ENCODE assay signal across 15 mouse cellular contexts in the genomic region with DNA sequence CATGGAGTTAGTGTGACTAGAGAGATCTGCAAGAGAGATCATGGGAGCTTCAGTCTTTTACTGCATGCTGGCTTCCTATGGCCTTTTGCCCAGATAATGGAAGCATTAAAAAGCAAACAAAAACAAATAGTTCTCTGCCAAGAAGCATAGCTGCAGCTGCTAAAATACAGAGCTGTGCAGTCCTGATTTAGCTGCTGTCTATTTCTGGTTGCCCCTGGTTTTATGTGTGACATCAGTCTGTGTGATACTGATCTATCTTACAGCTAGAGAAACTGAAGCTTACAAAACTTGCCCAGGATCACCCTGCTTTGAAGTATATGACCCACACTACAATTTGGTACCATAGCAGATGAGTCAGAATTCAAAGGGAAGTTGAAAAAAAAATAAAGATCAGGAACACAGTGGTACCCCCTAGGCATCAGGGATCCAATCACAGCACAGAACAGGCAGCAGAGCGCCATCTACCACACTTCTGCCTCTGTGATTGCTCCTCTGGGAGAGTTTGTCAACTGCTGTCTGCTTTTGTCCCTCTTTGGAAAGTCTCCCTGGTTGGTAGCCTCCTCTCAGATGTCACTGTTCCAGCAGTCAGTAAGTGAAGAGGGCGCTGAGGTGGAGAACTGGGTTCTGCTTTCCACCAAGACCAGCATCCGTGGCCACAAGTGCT. TPM values are rescaled to one million over a fixed set of nuclear protein-coding genes. Genes with fewer than 3 reads are reported as not detected.
DNase-seq lines count a peak whose midpoint lies in the region; ATAC-seq and TF ChIP-seq lines count a peak whose summit lies in the region.
"Had no signal": no experiment of that assay in that cellular context is flagged by ENCODE, and none has a peak within 500 bp of the region (broad histone marks: within the 10 kb centered on the region; RNA-seq: fewer than 3 reads in every experiment).

No protein-coding gene starts in this region.

- H3K9me3 ChIP-seq in lung, embryonic 15.5 days = no peaks in the 10 kb centered on the region
- H3K9me3 ChIP-seq: forebrain, embryonic 13.5 days; G1E; hindbrain, embryonic 15.5 days; limb, embryonic 13.5 days; megakaryocyte, embryonic 14.5 days had no signal

- H3K9ac ChIP-seq in lung, embryonic 15.5 days = no peak overlapping the region
- H3K9ac ChIP-seq: forebrain, embryonic 13.5 days; hindbrain, embryonic 15.5 days; limb, embryonic 13.5 days had no signal

- no peak for TF ChIP-seq CTCF in kidney, adult 2 months (conservative IDR thresholded peaks at IDR 0.05; ENCODE audit: insufficient read depth, insufficient read length, low read depth, low read length)

- 63% methylated on average over 3 of the region's 3 CpGs for WGBS in kidney, adult 2 months
- WGBS in lung, embryonic 15.5 days = 76% methylated on average over 3 of the region's 3 CpGs

- no peak overlapping the region for H3K4me2 ChIP-seq in lung, embryonic 15.5 days
- H3K4me2 ChIP-seq: forebrain, embryonic 13.5 days; heart, embryonic 11.5 days; hindbrain, embryonic 15.5 days; limb, embryonic 13.5 days had no signal

- no peak for TF ChIP-seq POLR2A in kidney, adult 2 months (IDR thresholded peaks at IDR 0.05; ENCODE audit: low read depth, low read length)

- H3K4me3 ChIP-seq in kidney, adult 2 months (ENCODE audit: insufficient read depth, low read depth, low read length) = no peak overlapping the region
- no peak overlapping the region for H3K4me3 ChIP-seq in lung, embryonic 15.5 days
- H3K4me3 ChIP-seq: forebrain, embryonic 13.5 days; hindbrain, embryonic 15.5 days; limb, embryonic 13.5 days; megakaryocyte, embryonic 14.5 days had no signal

- peak; percentile 66; the same call in 1 of the 2 replicates for ATAC-seq in lung, embryonic 15.5 days (ENCODE audit: borderline replicate concordance, extremely low read depth, low FRiP score, low TSS enrichment)
- ATAC-seq: forebrain, embryonic 13.5 days had no signal

- peak; percentile 38 for DNase-seq in kidney, adult 2 months
- DNase-seq in kidney, adult 18-20 months = no peak
- DNase-seq in lung, adult 18-20 months = no peak
- peak; percentile 39 for DNase-seq in brain, adult 2 months (ENCODE audit: low read depth, low spot score)
- peak; percentile 19 for DNase-seq in telencephalon, adult 2 months (ENCODE audit: low read depth, low spot score)
- no peak for DNase-seq in spleen, postnatal 36 days (ENCODE audit: low spot score in 2 of 2)
- DNase-seq: right cerebral cortex, adult 18-20 months; thymus, postnatal 36 days had no signal

- 0 out of 2 replicates have a peak overlapping the region, but pooled peaks have one; percentile 22 for H3K27ac ChIP-seq in kidney, adult 2 months (ENCODE audit: insufficient read depth, low read depth, low read length)
- peak overlapping the region; percentile 62 for H3K27ac ChIP-seq in lung, embryonic 15.5 days
- H3K27ac ChIP-seq: forebrain, embryonic 13.5 days; hindbrain, embryonic 15.5 days; limb, embryonic 13.5 days had no signal

- no peaks in the 10 kb centered on the region for H3K4me1 ChIP-seq in kidney, adult 2 months (ENCODE audit: control insufficient read depth, insufficient read depth, low read length)
- peaks cover 21% of the 10 kb centered on the region; the same call in 1 of the 2 replicates for H3K4me1 ChIP-seq in lung, embryonic 15.5 days
- H3K4me1 ChIP-seq: forebrain, embryonic 13.5 days; hindbrain, embryonic 15.5 days; limb, embryonic 13.5 days had no signal

- H3K36me3 ChIP-seq in kidney, adult 2 months (ENCODE audit: control insufficient read depth, insufficient read depth, low read length) = no peaks in the 10 kb centered on the region
- peaks cover 15% of the 10 kb centered on the region; the same call in 1 of the 2 replicates for H3K36me3 ChIP-seq in lung, embryonic 15.5 days
- H3K36me3 ChIP-seq: G1E; hindbrain, embryonic 15.5 days had no signal

- no peaks in the 10 kb centered on the region for H3K27me3 ChIP-seq in kidney, adult 2 months (replicated peaks; ENCODE audit: control insufficient read depth, insufficient read depth, low read length)
- no peaks in the 10 kb centered on the region for H3K27me3 ChIP-seq in lung, embryonic 15.5 days
- H3K27me3 ChIP-seq: forebrain, embryonic 13.5 days; hindbrain, embryonic 15.5 days; limb, embryonic 13.5 days had no signal

RNA-seq across cellular contexts. Expression of gene Stard9, which starts 34.7 kb away (rescaled TPM):
- 4.4 and 5.3 TPM in 2 replicates for polyA plus RNA-seq in kidney, adult 2 months (2012; rRNA removed)
- polyA plus RNA-seq in lung, embryonic 15.5 days (2015; fragmentation: Nextera tagmentation; extraction: Ambion mirVana) = 8.6 and 11.7 TPM in 2 replicates

RNA-seq across cellular contexts. Expression of gene Lrrc57, which starts 54.3 kb away (rescaled TPM):
- polyA plus RNA-seq in kidney, adult 2 months (2012; rRNA removed) = 10.3 and 10.6 TPM in 2 replicates
- 27.4 and 29.9 TPM in 2 replicates for polyA plus RNA-seq in lung, embryonic 15.5 days (2015; fragmentation: Nextera tagmentation; extraction: Ambion mirVana)

RNA-seq across cellular contexts. Expression of gene Haus2, which starts 54.4 kb away (rescaled TPM):
- polyA plus RNA-seq in kidney, adult 2 months (2012; rRNA removed) = 2.4 and 3.2 TPM in 2 replicates
- 21.9 and 25.4 TPM in 2 replicates for polyA plus RNA-seq in lung, embryonic 15.5 days (2015; fragmentation: Nextera tagmentation; extraction: Ambion mirVana)

Comparison
In these comparisons a context has a peak if more than half of its experiments do, and no peak if none do; other contexts are left out.
1. DNase-seq: peak in kidney, adult 2 months (single experiment), brain, adult 2 months (single experiment) and telencephalon, adult 2 months (single experiment); none in kidney, adult 18-20 months (single experiment), lung, adult 18-20 months (0 of 2) and spleen, postnatal 36 days (0 of 2).